Mouse (Mus musculus): Measurements from ENCODE around the gene Cbr4. TPM values are rescaled to one million over a fixed set of nuclear protein-coding genes. Genes with fewer than 3 reads are reported as not detected.

Gene Cbr4
- total and polyA plus RNA-seq, 2 experiments from 2014 or later: 12.2 to 23.0 TPM

GRCm38 (mm10) chr8:61451721-61452337, 35.7 kb upstream of the Cbr4 start:
- no peak for TF ChIP-seq CTCF (IDR thresholded peaks at IDR 0.05; ENCODE audit: low read depth)
- H3K9ac ChIP-seq: no peak overlapping the region
- H3K9me3 ChIP-seq (ENCODE audit: low read length): no peaks in the 10 kb centered on the region
- DNase-seq: no peak
- no peak overlapping the region for H3K4me3 ChIP-seq (ENCODE audit: low read depth, low read length)
- WGBS: 87% methylated on average over 8 of the region's 8 CpGs
- no peak overlapping the region for H3K27ac ChIP-seq (ENCODE audit: low read depth, low read length)
- ATAC-seq: no peak
- H3K4me1 ChIP-seq (ENCODE audit: insufficient read depth): no peaks in the 10 kb centered on the region
- H3K4me2 ChIP-seq (ENCODE audit: low read depth): no peak overlapping the region
- H3K36me3 ChIP-seq (ENCODE audit: insufficient read depth): no peaks in the 10 kb centered on the region
- no peaks in the 10 kb centered on the region for H3K27me3 ChIP-seq (ENCODE audit: insufficient read depth, low read length)

- Histone ChIP-seq H3K4me1 (ENCODE audit: insufficient read depth) (no peaks in the 10 kb centered on the region), H3K36me3 (ENCODE audit: insufficient read depth) (no peaks in the 10 kb centered on the region), H3K27me3 (ENCODE audit: insufficient read depth, low read length) (no peaks in the 10 kb centered on the region), H3K4me3 (ENCODE audit: low read depth, low read length) (no peak overlapping the region), H3K9me3 (ENCODE audit: low read length) (no peaks in the 10 kb centered on the region), H3K9ac (no peak overlapping the region), H3K4me2 (ENCODE audit: low read depth) (no peak overlapping the region), H3K27ac (ENCODE audit: low read depth, low read length) (no peak overlapping the region)
- no peak for TF ChIP-seq CTCF (IDR thresholded peaks at IDR 0.05; ENCODE audit: low read depth)
- no peak for DNase-seq
- WGBS: 90% methylated on average over 7 of the region's 7 CpGs
- ATAC-seq: no peak
These were observed 27.8 kb upstream of the Cbr4 start for GRCm38 (mm10) chr8:61459763-61460162.

GRCm38 (mm10) chr8:61462221-61462620, 25.3 kb upstream of the Cbr4 start:
- no peaks in the 10 kb centered on the region for H3K4me1 ChIP-seq (ENCODE audit: insufficient read depth)
- H3K9ac ChIP-seq: no peak overlapping the region
- WGBS: 60% methylated on average over 5 of the region's 5 CpGs
- no peak for TF ChIP-seq CTCF (IDR thresholded peaks at IDR 0.05; ENCODE audit: low read depth)
- no peaks in the 10 kb centered on the region for H3K27me3 ChIP-seq (ENCODE audit: insufficient read depth, low read length)
- ATAC-seq (no peak), DNase-seq (no peak)
- H3K4me2 ChIP-seq (ENCODE audit: low read depth): no peak overlapping the region
- H3K36me3 ChIP-seq (ENCODE audit: insufficient read depth): no peaks in the 10 kb centered on the region
- H3K27ac ChIP-seq (ENCODE audit: low read depth, low read length): no peak overlapping the region
- no peaks in the 10 kb centered on the region for H3K9me3 ChIP-seq (ENCODE audit: low read length)
- H3K4me3 ChIP-seq (ENCODE audit: low read depth, low read length): no peak overlapping the region

GRCm38 (mm10) chr8:61464393-61464792, 23.1 kb upstream of the Cbr4 start:
- H3K36me3 ChIP-seq (ENCODE audit: insufficient read depth): no peaks in the 10 kb centered on the region
- no peaks in the 10 kb centered on the region for H3K27me3 ChIP-seq (ENCODE audit: insufficient read depth, low read length)
- no peak overlapping the region for H3K27ac ChIP-seq (ENCODE audit: low read depth, low read length)
- H3K9me3 ChIP-seq (ENCODE audit: low read length): no peaks in the 10 kb centered on the region
- WGBS: 73% methylated on average over 2 of the region's 2 CpGs
- TF ChIP-seq CTCF (IDR thresholded peaks at IDR 0.05; ENCODE audit: low read depth): no peak
- ATAC-seq (no peak), DNase-seq (no peak)
- H3K9ac ChIP-seq: no peak overlapping the region
- H3K4me1 ChIP-seq (ENCODE audit: insufficient read depth): no peaks in the 10 kb centered on the region
- H3K4me3 ChIP-seq (ENCODE audit: low read depth, low read length): no peak overlapping the region
- H3K4me2 ChIP-seq (ENCODE audit: low read depth): no peak overlapping the region

- Histone ChIP-seq H3K4me3 (ENCODE audit: low read depth, low read length) (no peak overlapping the region), H3K4me1 (ENCODE audit: insufficient read depth) (no peaks in the 10 kb centered on the region), H3K9ac (no peak overlapping the region), H3K9me3 (ENCODE audit: low read length) (no peaks in the 10 kb centered on the region), H3K27ac (ENCODE audit: low read depth, low read length) (no peak overlapping the region), H3K27me3 (ENCODE audit: insufficient read depth, low read length) (no peaks in the 10 kb centered on the region), H3K36me3 (ENCODE audit: insufficient read depth) (no peaks in the 10 kb centered on the region), H3K4me2 (ENCODE audit: low read depth) (no peak overlapping the region)
- ATAC-seq: peak; percentile 62; the same call in 1 of the 2 replicates
- no peak for TF ChIP-seq CTCF (IDR thresholded peaks at IDR 0.05; ENCODE audit: low read depth)
- 68% methylated on average over 15 of the region's 15 CpGs for WGBS
- peak; percentile 35 for DNase-seq
These were observed 20.6 kb upstream of the Cbr4 start for GRCm38 (mm10) chr8:61466696-61467552.

- Histone ChIP-seq H3K4me1 (ENCODE audit: insufficient read depth) (no peaks in the 10 kb centered on the region), H3K36me3 (ENCODE audit: insufficient read depth) (no peaks in the 10 kb centered on the region), H3K4me2 (ENCODE audit: low read depth) (no peak overlapping the region), H3K9ac (no peak overlapping the region), H3K27me3 (ENCODE audit: insufficient read depth, low read length) (no peaks in the 10 kb centered on the region), H3K4me3 (ENCODE audit: low read depth, low read length) (no peak overlapping the region), H3K9me3 (ENCODE audit: low read length) (no peaks in the 10 kb centered on the region), H3K27ac (ENCODE audit: low read depth, low read length) (no peak overlapping the region)
- DNase-seq: no peak
- 92% methylated on average over 3 of the region's 3 CpGs for WGBS
- ATAC-seq: no peak
- TF ChIP-seq CTCF (IDR thresholded peaks at IDR 0.05; ENCODE audit: low read depth): no peak
These were observed 20.1 kb upstream of the Cbr4 start for GRCm38 (mm10) chr8:61467553-61467815.

- Histone ChIP-seq H3K4me2 (ENCODE audit: low read depth) (no peak overlapping the region), H3K9ac (no peak overlapping the region), H3K36me3 (ENCODE audit: insufficient read depth) (no peaks in the 10 kb centered on the region), H3K4me1 (ENCODE audit: insufficient read depth) (no peaks in the 10 kb centered on the region), H3K27me3 (ENCODE audit: insufficient read depth, low read length) (no peaks in the 10 kb centered on the region), H3K9me3 (ENCODE audit: low read length) (no peaks in the 10 kb centered on the region), H3K4me3 (ENCODE audit: low read depth, low read length) (no peak overlapping the region), H3K27ac (ENCODE audit: low read depth, low read length) (no peak overlapping the region)
- no peak for DNase-seq
- TF ChIP-seq CTCF (IDR thresholded peaks at IDR 0.05; ENCODE audit: low read depth): no peak
- 81% methylated on average over 4 of the region's 4 CpGs for WGBS
- no peak for ATAC-seq
These were observed 17.3 kb upstream of the Cbr4 start for GRCm38 (mm10) chr8:61470213-61470612.

All from forebrain, postnatal 0 days (tissue).